Mouse (Mus musculus) effector memory CD4-positive, alpha-beta T cell, adult 5 months (primary cell): Measurements from ENCODE around the gene Slc22a23. TPM values are rescaled to one million over a fixed set of nuclear protein-coding genes. Genes with fewer than 3 reads are reported as not detected.

Experiments used
- polyA plus RNA-seq: library from polyadenylated mRNA; unstranded; fragments of 100-300 nt; shearing (Covaris generic); gene quantifications from one replicate; pipeline ENCODE4 v1.2.1, GENCODE M21; 2017

Gene Slc22a23
- polyA plus RNA-seq, result not detected

GRCm38 (mm10) chr13:34345128-34346085, at the start of gene Slc22a23:
TSS of gene Slc22a23 (minus strand) at chr13:34345182.

GRCm38 (mm10) chr13:34162491-34163303, 182.3 kb downstream of the Slc22a23 start, which contains the start of gene Psmg4:
TSS of gene Psmg4 (plus strand) at chr13:34162964.

GRCm38 (mm10) chr13:34130226-34130731, 214.7 kb downstream of the Slc22a23 start, which contains the start of gene Tubb2b:
TSS of gene Tubb2b (minus strand) at chr13:34130466.

Other genes with a start within 250 kb of the Slc22a23 start
- gene Tubb2b, start 214.7 kb downstream of the Slc22a23 start, polyA plus RNA-seq, result 0.19 TPM
- 47.7 TPM for gene Psmg4, start 182.2 kb downstream of the Slc22a23 start, polyA plus RNA-seq